Mouse (Mus musculus) fat pad, adult 2 months (tissue): ENCODE data around the gene Ap3s2.

Experiments
- DNase-seq: peaks from one replicate; pipeline ENCODE4 v3.0.0-alpha.2; 2011; ENCODE audit warnings: low read depth, low spot score; ENCODE audit errors: extremely low read depth

Gene Ap3s2

DNA sequence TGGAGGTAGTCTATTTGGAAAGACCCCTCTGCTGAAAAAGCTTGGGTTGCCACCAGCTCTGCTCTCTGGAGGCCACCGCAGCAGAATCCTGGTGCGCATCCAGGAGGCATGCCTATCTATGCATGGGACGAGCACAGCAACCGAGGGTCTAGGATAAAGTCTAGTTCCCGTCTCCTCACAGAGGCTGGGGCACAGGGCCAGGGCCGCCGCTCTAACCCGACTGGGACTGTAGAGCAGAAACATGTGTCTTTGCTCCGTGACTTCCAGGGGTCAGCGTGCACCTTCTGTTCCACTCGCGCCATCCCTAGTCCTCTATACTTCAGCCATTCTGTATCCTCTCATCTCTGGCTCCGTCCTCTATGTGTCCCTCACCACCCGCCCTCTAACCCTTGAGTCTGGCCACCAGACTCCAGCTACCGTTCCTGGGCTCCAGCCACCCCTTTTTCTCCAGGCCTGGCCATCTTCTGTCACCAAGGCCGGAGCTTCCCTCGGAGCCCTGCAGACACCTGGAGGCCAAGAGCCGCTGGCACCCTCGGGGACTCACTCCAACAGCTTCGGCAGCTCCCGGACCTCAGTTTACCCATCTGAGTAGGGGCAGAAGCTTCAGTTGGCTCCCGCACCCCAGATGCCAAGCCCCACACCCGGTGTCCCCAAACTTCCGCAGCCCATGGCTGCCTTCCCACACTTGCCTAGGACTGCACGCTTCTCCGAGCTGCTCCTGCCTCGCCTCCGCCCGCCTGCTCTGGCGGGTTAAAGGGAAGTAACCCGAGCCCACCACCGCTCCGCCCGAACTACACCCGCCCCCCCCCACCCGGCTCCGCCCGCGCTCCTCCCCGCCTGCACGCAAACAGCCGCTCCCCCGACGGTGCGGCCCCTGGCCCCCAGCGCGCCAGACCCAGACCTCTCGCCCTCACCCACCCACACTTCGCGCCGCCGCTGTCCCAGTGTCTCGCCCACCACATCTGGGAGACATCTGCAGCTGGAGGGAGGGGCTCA lies 72.7 kb downstream of the Ap3s2 start:
- no peak for DNase-seq

DNA sequence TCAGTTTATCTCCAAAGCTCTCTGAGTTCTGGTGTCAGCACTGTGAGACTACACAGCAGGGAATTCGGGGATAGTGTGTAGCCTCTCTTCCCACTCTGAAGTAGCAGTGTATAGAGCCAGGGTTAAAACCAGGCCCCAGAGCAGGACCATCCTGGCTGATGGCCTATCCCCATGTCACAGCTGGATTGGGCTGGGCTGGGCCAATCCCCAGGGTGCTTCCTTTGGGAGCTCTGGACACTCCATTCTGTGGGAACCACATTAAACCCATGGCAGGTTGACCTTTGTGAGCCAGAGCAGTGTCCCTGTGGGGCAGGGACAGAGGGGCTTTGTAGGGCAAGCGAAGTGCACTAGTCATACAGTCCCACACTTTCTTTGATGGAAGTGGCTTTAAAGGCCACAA lies 74.1 kb downstream of the Ap3s2 start:
- DNase-seq: no peak

DNA sequence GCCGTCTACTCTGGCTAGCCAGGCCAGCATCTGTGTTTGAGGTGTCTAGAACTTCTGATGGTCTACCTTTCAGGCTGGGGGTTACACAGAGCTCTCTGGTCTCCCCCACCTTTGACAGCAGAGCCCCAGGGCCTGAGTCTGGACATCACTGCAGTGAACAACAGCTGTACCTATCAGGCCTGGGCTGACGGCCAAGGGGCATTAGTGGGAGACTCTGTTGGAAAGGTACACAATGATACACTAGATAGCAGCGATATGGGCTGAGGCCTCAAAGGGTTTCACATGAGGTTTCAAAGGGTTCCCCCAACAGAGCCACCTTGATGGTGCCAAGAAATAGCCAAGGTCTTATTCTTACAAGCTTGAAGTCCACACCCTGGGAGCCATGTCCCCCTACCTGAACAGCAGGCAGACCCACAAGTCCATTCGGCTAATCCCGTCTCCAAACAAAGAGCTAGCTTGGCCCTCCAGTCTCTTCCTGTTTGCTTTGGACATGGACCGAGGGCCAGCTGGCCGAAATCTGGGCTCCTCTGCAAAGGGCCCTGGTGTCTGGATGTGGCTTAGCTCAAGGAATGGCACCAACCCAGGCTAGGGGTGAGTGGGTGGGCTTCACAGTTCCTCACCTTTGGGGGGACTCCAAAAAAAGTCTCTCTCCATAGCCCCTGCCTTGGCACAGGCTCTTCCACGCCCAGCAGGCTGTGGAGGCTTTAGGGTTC lies 76.2 kb downstream of the Ap3s2 start:
- DNase-seq: no peak

DNA sequence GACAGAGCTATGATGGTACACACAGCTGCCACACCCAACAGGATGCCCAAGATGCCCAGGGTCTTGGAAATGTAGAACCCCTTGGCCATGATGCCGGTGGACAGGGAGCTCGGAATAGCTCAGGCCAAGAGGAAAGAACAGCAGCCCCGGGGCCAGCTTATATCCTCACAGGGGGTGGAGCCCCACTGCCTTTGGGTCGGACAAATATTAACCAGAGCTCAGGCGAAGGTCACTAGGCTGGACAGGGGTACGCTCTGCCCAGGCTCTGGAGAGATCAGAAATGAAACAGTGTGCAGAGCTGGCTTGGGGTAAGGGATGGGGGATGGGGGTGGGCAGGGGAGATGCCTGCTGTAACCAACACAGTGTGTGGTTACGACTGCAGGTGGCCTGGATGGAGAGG lies 78.3 kb downstream of the Ap3s2 start:
- no peak for DNase-seq

DNA sequence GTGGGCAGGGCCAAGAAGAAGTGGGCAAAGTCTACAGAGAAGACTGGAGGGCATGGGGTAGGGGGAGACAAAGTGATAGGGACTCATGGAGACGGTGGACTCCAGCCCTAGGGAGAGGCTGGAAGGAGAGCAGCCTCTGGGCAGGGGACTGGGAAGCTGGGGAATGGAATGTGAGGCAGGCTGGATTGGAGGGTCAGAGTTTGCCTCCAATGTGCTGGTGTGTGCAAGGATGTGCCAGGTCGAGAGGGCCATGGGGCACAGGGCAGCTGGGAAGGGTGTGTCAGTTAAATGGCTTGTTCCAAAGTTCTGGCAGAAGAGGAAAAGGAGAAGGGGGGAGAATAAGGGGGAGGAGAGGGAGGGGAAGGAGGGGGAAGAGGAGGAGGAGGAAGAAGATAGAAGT lies 83.2 kb downstream of the Ap3s2 start:
- no peak for DNase-seq

DNA sequence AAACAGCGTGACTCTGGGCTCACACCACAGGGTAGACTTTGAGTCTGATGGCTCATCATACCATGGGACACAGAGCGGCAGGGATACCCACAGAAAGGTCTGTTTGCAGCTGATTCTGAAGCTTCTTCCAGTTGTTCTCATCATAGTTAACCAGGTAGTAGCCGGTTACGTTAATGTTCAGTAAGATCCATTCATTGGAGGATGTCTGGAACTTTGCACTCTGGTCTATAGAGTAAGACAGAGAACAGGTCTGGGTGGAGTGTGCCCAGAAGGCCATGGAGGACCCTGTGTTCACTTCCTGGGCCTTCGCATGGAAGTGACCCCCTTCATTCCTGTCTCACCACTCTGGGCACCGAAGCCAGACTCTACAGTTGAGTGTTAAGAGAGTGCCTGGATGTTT lies 85.3 kb downstream of the Ap3s2 start:
- DNase-seq: no peak

DNA sequence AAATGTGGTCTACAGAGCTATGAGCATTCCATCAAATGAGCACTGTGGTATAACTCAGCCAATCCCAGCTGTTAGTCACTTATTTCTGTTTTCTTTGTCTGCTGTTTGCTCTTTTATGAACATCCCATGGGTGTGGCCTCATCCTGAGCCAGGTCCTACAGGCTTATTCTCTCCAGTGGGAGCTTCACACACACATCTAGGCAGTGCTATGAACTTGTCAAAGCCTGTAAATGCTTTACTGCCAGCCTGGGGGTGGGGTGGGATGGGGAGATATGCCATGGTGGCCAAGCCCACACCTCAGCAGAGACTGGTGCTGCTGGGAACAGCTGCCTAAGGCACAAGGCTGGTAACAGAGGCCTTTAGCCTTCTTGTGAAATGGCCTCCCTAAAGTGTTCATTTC lies 87.5 kb downstream of the Ap3s2 start:
- DNase-seq: no peak

DNA sequence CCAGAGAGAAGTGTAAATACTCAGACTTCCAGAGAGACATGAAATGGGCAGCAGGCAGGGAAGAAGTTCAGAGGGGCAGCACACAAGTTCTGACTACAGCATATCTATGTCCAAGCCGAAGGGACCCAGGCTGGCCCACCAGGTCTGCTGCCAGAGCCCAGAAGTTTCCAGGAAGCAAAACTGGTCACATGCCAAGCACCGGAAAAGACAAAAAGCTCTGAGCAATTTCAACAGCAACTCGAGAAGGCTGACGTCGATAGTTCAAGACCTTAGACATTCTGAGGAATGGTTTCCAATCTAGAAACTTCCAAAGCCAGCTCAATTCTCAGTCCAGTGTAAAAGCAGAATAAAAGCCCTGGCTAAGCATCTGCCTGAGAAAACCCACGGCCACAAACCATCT lies 88.9 kb downstream of the Ap3s2 start:
- no peak for DNase-seq

DNA sequence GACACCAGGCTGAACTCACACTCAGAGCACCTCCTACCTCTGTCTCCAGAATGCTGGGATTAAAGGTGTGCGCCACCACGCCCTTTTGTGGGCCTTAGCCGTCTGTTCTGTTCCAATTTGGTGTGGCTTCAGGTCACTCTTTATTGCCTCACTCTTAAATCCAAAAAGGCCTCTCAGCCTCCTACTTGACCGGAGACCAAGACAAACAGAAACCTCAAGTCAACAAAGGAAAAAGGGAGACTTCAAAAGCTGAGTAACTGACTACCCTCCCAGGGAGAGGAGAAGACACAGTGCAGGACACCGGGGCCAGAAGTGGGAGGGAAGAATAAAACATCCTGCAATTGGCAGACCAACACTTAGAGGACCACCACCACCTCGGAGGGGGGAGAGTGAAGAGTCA lies 89.3 kb downstream of the Ap3s2 start:
- DNase-seq: peak; percentile 84

DNA sequence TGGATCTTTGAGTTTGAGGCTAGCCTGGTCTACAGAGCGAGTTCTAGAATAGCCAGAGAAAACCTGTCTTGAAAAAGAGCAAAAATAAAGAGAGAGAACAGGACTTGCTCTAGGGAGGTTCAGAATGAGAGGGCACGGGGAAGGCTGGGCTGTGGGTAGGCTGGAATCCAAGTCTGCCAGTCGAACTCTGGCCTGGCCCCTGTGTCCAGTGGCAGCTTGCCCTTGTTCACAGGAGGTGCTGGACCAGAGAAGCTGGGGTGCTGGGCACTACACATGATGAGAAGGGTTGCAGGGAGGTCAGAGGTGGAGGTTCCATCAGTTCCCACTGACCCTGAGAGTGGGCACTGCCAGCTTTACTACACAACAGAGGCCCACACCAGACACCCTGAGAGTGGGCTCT lies 92.1 kb downstream of the Ap3s2 start:
- no peak for DNase-seq
